Mouse (Mus musculus) CH12.LX (cell line): ENCODE results near the gene Pml. TPM values are rescaled to one million over a fixed set of nuclear protein-coding genes. Genes with fewer than 3 reads are reported as not detected.
A peak's percentile ranks its signal among the peaks of the same experiment; 100 is the strongest.

Source experiments
- DNase-seq: peaks from one replicate; pipeline ENCODE4 v3.0.0-alpha.2; 2013; ENCODE audit errors: extremely low read depth
- H3K27ac ChIP-seq: 2 replicates; pipeline ENCODE4 v1.5.1; 2012; ENCODE audit warnings: low read depth, mild to moderate bottlenecking, control low read depth, moderate library complexity; ENCODE audit not compliant: insufficient read depth
- H3K27me3 ChIP-seq: replicated peaks from 2 replicates; pipeline ENCODE3; 2012; ENCODE audit warnings: inconsistent platforms
- H3K36me3 ChIP-seq, 2 experiments: replicated peaks in 1 of 2; 2 replicates each; pipeline versions ENCODE3 to v1.6.1; 2012; ENCODE audit warnings: inconsistent platforms in 1 of 2, low read length in 1 of 2, mild to moderate bottlenecking in 1 of 2, mixed read lengths in 1 of 2, moderate library complexity in 1 of 2; ENCODE audit not compliant: control insufficient read depth in 1 of 2, insufficient read depth in 1 of 2
- H3K4me1 ChIP-seq, 2 experiments: 2 replicates each; pipeline ENCODE4 v1.6.1; 2012; ENCODE audit warnings: inconsistent platforms in 1 of 2, moderate library complexity in 1 of 2; ENCODE audit not compliant: insufficient read depth in 2 of 2, control insufficient read depth in 1 of 2
- H3K4me2 ChIP-seq: 2 replicates; pipeline ENCODE4 v1.6.1; 2012; ENCODE audit warnings: low read depth, mild to moderate bottlenecking, control low read depth; ENCODE audit not compliant: poor library complexity, insufficient read depth, severe bottlenecking
- H3K4me3 ChIP-seq, 3 experiments: fragments of 150-350 bp in 1 of 3; sonication (generic) in 1 of 3; replicated peaks in 1 of 3; 2 replicates each; pipeline versions ENCODE3 to v1.5.1; 2011 to 2012; ENCODE audit warnings: low read depth in 2 of 3, low read length in 2 of 3, mild to moderate bottlenecking in 2 of 3, moderate library complexity in 2 of 3, control low read depth in 1 of 3, improper control_type of control experiment in 1 of 3, inconsistent platforms in 1 of 3, mixed read lengths in 1 of 3; ENCODE audit not compliant: poor library complexity in 1 of 3
- H3K79me2 ChIP-seq: replicated peaks from 2 replicates; pipeline ENCODE4 v1.6.1; 2012; ENCODE audit warnings: mild to moderate bottlenecking, moderate library complexity; ENCODE audit not compliant: control insufficient read depth, poor library complexity, insufficient read depth, severe bottlenecking; ENCODE audit errors: extremely low read depth
- H3K9ac ChIP-seq: 2 replicates; pipeline ENCODE4 v1.6.1; 2012; ENCODE audit warnings: low read depth, mild to moderate bottlenecking, control low read depth, moderate library complexity; ENCODE audit not compliant: insufficient read depth
- H3K9me3 ChIP-seq: replicated peaks from 2 replicates; pipeline ENCODE3; 2012; ENCODE audit warnings: low read length, inconsistent platforms, mixed read lengths
- BHLHE40 ChIP-seq: IDR thresholded peaks from 2 replicates; pipeline ENCODE4 v1.6.1; 2011; ENCODE audit warnings: mild to moderate bottlenecking, low read depth, low read length, improper control_type of control experiment
- CHD2 ChIP-seq: IDR thresholded peaks from 2 replicates; pipeline ENCODE4 v1.6.1; 2011; ENCODE audit warnings: low read length, improper control_type of control experiment
- ELF1 ChIP-seq: IDR thresholded peaks from 2 replicates; pipeline ENCODE4 v1.6.1; 2014; ENCODE audit warnings: low read depth, mild to moderate bottlenecking, inconsistent platforms, low read length, improper control_type of control experiment
- EP300 ChIP-seq: IDR thresholded peaks from 2 replicates; pipeline ENCODE4 v1.6.1; 2011; ENCODE audit warnings: low read length, improper control_type of control experiment
- ETS1 ChIP-seq: conservative IDR thresholded peaks from 2 replicates; pipeline ENCODE4 v1.6.1; 2012; ENCODE audit warnings: low read depth, mild to moderate bottlenecking, inconsistent platforms, low read length, improper control_type of control experiment, moderate library complexity
- HCFC1 ChIP-seq: IDR thresholded peaks from 2 replicates; pipeline ENCODE4 v1.6.1; 2012; ENCODE audit warnings: low read depth, mild to moderate bottlenecking, inconsistent platforms, low read length, improper control_type of control experiment
- IRF4 ChIP-seq: IDR thresholded peaks from 2 replicates; pipeline ENCODE4 v1.6.1; 2014; ENCODE audit warnings: low read depth, mild to moderate bottlenecking, inconsistent platforms, low read length, improper control_type of control experiment
- JUN ChIP-seq: IDR thresholded peaks from 2 replicates; pipeline ENCODE4 v1.6.1; 2011; ENCODE audit warnings: low read depth, mild to moderate bottlenecking, low read length, improper control_type of control experiment, moderate library complexity; ENCODE audit not compliant: insufficient read depth
- JUND ChIP-seq: conservative IDR thresholded peaks from 2 replicates; pipeline ENCODE4 v1.6.1; 2011; ENCODE audit warnings: low read depth, low read length, improper control_type of control experiment
- KAT2A ChIP-seq: IDR thresholded peaks from 2 replicates; pipeline ENCODE4 v1.6.1; 2012; ENCODE audit warnings: low read length, improper control_type of control experiment, inconsistent platforms; ENCODE audit not compliant: insufficient replicate concordance
- MAFK ChIP-seq: IDR thresholded peaks from 2 replicates; pipeline ENCODE4 v1.6.1; 2011; ENCODE audit warnings: low read length, improper control_type of control experiment; ENCODE audit not compliant: insufficient replicate concordance
- MAX ChIP-seq: IDR thresholded peaks from 2 replicates; pipeline ENCODE4 v1.6.1; 2011; ENCODE audit warnings: low read length, improper control_type of control experiment
- MAZ ChIP-seq: IDR thresholded peaks from 2 replicates; pipeline ENCODE4 v1.6.1; 2012; ENCODE audit warnings: low read depth, mild to moderate bottlenecking, inconsistent platforms, low read length, improper control_type of control experiment, moderate library complexity
- MEF2A ChIP-seq: IDR thresholded peaks from 2 replicates; pipeline ENCODE4 v1.6.1; 2014; ENCODE audit warnings: low read depth, mild to moderate bottlenecking, inconsistent platforms, low read length, improper control_type of control experiment, borderline replicate concordance
- MXI1 ChIP-seq: IDR thresholded peaks from 2 replicates; pipeline ENCODE4 v1.6.1; 2011; ENCODE audit warnings: mild to moderate bottlenecking, low read depth, low read length, improper control_type of control experiment
- MYC ChIP-seq: IDR thresholded peaks from 2 replicates; pipeline ENCODE4 v1.6.1; 2011; ENCODE audit warnings: low read depth, mild to moderate bottlenecking, improper control_type of control experiment, low read length
- NELFE ChIP-seq: IDR thresholded peaks from 2 replicates; pipeline ENCODE4 v1.6.1; 2011; ENCODE audit warnings: low read depth, low read length, improper control_type of control experiment
- POLR2A ChIP-seq: IDR thresholded peaks from 2 replicates; pipeline ENCODE4 v1.6.1; 2011; ENCODE audit warnings: low read depth, mild to moderate bottlenecking, improper control_type of control experiment, low read length
- POLR2AphosphoS2 ChIP-seq: IDR thresholded peaks from 2 replicates; pipeline ENCODE4 v1.6.1; 2011; ENCODE audit warnings: low read depth, low read length, improper control_type of control experiment
- RAD21 ChIP-seq: IDR thresholded peaks from 2 replicates; pipeline ENCODE4 v1.6.1; 2011; ENCODE audit warnings: low read depth, mild to moderate bottlenecking, low read length, improper control_type of control experiment, moderate library complexity
- RCOR1 ChIP-seq: conservative IDR thresholded peaks from 2 replicates; pipeline ENCODE4 v1.6.1; 2012; ENCODE audit warnings: low read depth, mild to moderate bottlenecking, inconsistent platforms, low read length, improper control_type of control experiment
- SIN3A ChIP-seq: IDR thresholded peaks from 2 replicates; pipeline ENCODE4 v1.6.1; 2012; ENCODE audit warnings: low read length, improper control_type of control experiment, inconsistent platforms
- SMC3 ChIP-seq: IDR thresholded peaks from 2 replicates; pipeline ENCODE4 v1.6.1; 2011; ENCODE audit warnings: low read depth, low read length, improper control_type of control experiment
- TBP ChIP-seq: conservative IDR thresholded peaks from 2 replicates; pipeline ENCODE4 v1.6.1; 2011; ENCODE audit warnings: low read depth, low read length, improper control_type of control experiment
- TCF12 ChIP-seq: IDR thresholded peaks from 2 replicates; pipeline ENCODE4 v1.6.1; 2014; ENCODE audit warnings: low read depth, mild to moderate bottlenecking, inconsistent platforms, low read length, improper control_type of control experiment
- USF1 ChIP-seq: IDR thresholded peaks from 2 replicates; pipeline ENCODE4 v1.6.1; 2014; ENCODE audit warnings: low read depth, mild to moderate bottlenecking, inconsistent platforms, low read length, improper control_type of control experiment
- USF2 ChIP-seq: conservative IDR thresholded peaks from 2 replicates; pipeline ENCODE4 v1.6.1; 2011; ENCODE audit warnings: low read depth, low read length, improper control_type of control experiment
- ZC3H11A ChIP-seq: IDR thresholded peaks from 2 replicates; pipeline ENCODE4 v1.6.1; 2012; ENCODE audit warnings: low read depth, mild to moderate bottlenecking, inconsistent platforms, low read length, improper control_type of control experiment
- ZKSCAN1 ChIP-seq: IDR thresholded peaks from 2 replicates; pipeline ENCODE4 v1.6.1; 2012; ENCODE audit warnings: low read depth, inconsistent platforms, low read length, improper control_type of control experiment, borderline replicate concordance
- ZMIZ1 ChIP-seq: IDR thresholded peaks from 2 replicates; pipeline ENCODE4 v1.6.1; 2012; ENCODE audit warnings: low read depth, mild to moderate bottlenecking, inconsistent platforms, low read length, improper control_type of control experiment
- ZNF384 ChIP-seq: IDR thresholded peaks from 2 replicates; pipeline ENCODE4 v1.6.1; 2012; ENCODE audit warnings: low read depth, low read length, improper control_type of control experiment, inconsistent platforms
- dilution Hi-C: fragments of 300-500 bp; cut with MboI; formaldehyde crosslinking; loops from 2 replicates; pipeline ENCODE4 v1.14.3; 2020; ENCODE audit warnings: low sequenced_read_pairs; ENCODE audit not compliant: extremely low pct_unique_long_range_greater_than_20kb, extremely low pct_ligation_motif_present
- in situ Hi-C: fragments of 300-500 bp; cut with MboI; formaldehyde crosslinking; loops from 3 replicates; pipeline ENCODE4 v1.14.3; 2019; ENCODE audit warnings: low sequenced_read_pairs, low pct_ligation_motif_present, low pct_unique_long_range_greater_than_20kb, mixed read lengths
- polyA plus RNA-seq: library from polyadenylated mRNA; unstranded; fragments of >175 nt; gene quantifications from 2 replicates; pipeline ENCODE4 v1.2.1, GENCODE M21; 2012; ENCODE audit warnings: low read depth; ENCODE audit not compliant: insufficient read length
- total RNA-seq, 2 experiments: library from RNA; depleted of rRNA; stranded (reverse); fragments of 300-350 nt in 1 of 2; fragments of >200 nt in 1 of 2; gene quantifications; 2 replicates each; pipeline ENCODE4 v1.2.3; 2012 to 2014

Pml gene
- total and polyA plus RNA-seq, 3 experiments: 8.3 to 56.9 (median 21.2) TPM

DNA sequence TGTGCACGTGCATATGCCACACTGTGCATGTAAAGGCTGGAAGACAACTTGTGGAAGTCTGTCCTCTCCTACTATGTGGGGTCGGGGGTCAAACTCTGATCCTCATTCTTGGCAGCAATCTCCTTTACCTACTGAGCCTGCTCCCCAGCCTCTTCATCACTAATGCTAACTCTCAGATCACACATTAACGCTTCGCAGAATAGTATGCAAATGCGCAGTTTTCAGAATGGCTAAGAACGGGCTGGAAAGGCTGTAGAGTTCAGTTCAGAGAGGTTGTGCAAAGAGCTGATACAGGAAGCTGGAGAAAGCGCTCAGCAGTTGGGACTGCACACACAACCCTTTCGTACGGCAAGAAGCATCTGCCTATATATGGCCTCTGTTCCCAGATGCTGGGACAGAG lies 23.3 kb upstream of the Pml start (continued):
- TF ChIP-seq TBP (peak; percentile 78; the same call in 1 of the 2 replicates), ZC3H11A (no peak), IRF4 (peak; percentile 49), MXI1 (no peak), MEF2A (peak; percentile 68; the same call in 1 of the 2 replicates), MAZ (no peak), KAT2A (no peak), POLR2AphosphoS2 (no peak)

DNA sequence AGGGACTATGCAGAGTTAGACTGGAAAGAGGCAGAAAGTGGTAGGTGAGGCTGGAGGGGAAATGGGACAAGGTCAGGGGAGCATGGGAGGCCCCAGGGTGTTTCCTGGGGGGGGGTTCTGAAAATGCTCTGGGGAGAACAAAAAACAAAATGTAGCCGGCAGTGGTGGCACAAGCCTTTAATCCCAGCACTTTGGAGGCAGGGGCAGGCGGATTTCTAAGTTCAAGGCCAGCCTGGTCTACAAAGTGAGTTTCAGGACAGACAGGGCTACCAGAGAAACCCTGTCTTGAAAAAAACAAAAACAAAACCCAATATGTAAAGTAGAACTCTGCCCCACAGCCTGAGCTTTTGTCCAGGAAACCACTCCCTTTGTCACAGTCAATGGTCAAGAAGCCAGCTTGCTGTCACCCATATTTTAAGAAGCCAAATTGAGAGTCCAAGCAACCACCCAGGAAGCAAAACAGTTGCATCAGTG lies 22.5 kb upstream of the Pml start:
- in situ Hi-C loops (loop anchor here (25.0 kb wide), 1 partner anchor 460 kb away; no protein-coding TSS in a partner anchor), dilution Hi-C loops (no loop called here)
- Histone ChIP-seq H3K4me3 (no peak overlapping the region), H3K4me2 (peak overlapping the region; percentile 79; the same call in 1 of the 2 replicates), H3K36me3 (no peaks in the 10 kb centered on the region), H3K9ac (no peak overlapping the region), H3K27ac (peak overlapping the region; percentile 99), H3K79me2 (no peaks in the 10 kb centered on the region), H3K4me1 (peaks cover 23 to 88% of the 10 kb centered on the region in 2 experiments), H3K27me3 (no peaks in the 10 kb centered on the region), H3K9me3 (no peaks in the 10 kb centered on the region)
- TF ChIP-seq RCOR1 (0 out of 2 replicates have a peak, but pooled peaks have one; percentile 58), ZNF384 (peak; percentile 64), SIN3A (no peak; the same call in 1 of the 2 replicates), HCFC1 (no peak), TBP (0 out of 2 replicates have a peak, but pooled peaks have one; percentile 54), MEF2A (peak; percentile 68), TCF12 (peak; percentile 62), MAX (no peak), ETS1 (peak; percentile 76), MYC (0 out of 2 replicates have a peak, but pooled peaks have one; percentile 56), ZMIZ1 (no peak), EP300 (peak; percentile 63; the same call in 1 of the 2 replicates), CHD2 (peak; percentile 59; the same call in 1 of the 2 replicates), RAD21 (no peak), POLR2A (no peak), SMC3 (no peak), USF2 (no peak), POLR2AphosphoS2 (no peak), ELF1 (0 out of 2 replicates have a peak, but pooled peaks have one; percentile 31), ZKSCAN1 (no peak), MAZ (peak; percentile 80), JUN (no peak), JUND (no peak), NELFE (no peak), MAFK (peak; percentile 35; the same call in 1 of the 2 replicates), USF1 (no peak), IRF4 (no peak; the same call in 1 of the 2 replicates), BHLHE40 (peak; percentile 47)
- peak; percentile 81 for DNase-seq
